Mouse (Mus musculus) layer of hippocampus, adult 9-10 months (tissue): ENCODE data around the gene Atxn2.
A peak's percentile ranks its signal among the peaks of the same experiment; 100 is the strongest.
"Not testable (repeated sequence)": the region's sequence is repeated elsewhere in the genome, so short reads cannot be mapped to it uniquely, and the experiment has no call there.

Experiments
- DNase-seq: peaks from one replicate; pipeline ENCODE4 v3.0.0; 2022; ENCODE audit warnings: low spot score

Atxn2 gene

DNA sequence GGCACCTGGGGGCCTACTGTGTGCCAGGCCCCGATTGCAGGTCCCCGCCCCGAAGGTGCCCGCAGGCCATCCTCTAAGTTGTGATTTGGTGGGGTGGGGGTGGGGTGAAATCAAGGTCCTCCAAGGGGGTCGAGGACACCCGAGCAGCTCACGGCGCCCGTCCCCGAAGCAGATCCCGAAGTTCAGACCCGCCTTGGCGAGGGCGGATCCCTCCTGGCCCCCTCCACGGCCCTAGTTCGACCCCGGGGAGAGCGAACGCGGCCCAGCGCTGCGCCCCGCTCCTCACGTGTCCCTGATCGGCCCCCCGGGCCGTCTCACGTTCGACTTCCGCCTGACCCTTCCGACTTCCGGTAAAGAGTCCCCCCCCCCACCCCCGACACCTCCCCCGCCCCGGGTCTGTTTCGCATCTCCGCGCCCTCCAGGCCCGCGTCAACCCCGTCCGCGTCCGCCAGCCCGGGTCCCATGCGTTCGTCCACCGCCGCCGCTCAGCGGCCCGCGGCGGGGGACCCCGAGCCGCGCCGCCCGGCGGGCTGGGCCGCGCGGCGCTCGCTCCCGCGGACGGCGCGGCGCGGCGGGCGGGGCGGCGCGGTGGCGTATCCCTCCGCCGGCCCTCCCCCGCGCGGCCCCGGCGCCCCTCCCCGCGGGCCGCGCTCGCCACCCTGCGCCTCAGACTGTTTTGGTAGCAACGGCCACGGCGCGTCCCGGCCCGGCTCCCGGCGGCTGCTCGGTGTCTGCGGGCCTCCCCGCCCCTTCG lies at the start of gene Atxn2:
Atxn2 (plus strand) TSS at position 164 of the 754 bp plus-strand sequence.
- peak; percentile 44 for DNase-seq

DNA sequence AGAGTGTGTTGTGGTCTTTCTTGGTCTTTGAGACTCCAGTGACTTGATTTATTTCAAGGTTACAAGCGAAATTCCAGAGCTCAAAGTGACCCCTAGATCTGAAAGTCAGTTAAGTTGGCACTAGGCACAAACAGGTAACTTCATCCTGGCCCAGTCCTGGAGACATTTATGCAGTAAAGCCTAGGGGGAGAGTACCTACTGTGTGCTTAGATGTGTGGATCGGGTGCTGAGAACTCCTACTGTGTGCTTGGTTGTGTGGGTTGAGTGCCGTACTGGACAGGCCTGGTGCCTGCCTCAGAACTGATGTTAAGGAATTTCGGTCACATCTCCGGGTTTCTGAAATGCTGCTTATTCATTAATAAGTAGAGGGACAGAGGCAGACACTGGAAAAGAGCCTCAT lies 49.6 kb upstream of the Atxn2 start:
- DNase-seq, result no peak

DNA sequence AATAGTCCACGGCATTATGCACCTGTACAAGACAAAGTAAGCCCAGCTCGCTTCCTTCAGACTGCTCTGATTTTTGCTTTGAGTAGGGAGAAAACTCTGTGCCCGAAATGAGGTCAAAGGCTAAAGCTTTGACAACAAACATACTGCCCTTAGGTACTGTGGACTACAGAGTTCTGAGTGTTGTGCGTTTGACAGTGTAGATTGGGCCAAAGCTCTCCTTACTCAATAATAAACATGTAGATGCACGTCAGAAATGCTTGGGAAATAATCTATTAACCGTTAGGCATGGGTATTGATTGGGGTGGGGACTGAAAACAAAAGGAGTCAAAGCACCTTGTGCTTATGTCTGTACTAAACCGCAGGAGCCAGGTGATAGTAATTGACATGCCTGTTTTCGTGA lies 47.7 kb upstream of the Atxn2 start:
- DNase-seq, result no peak

DNA sequence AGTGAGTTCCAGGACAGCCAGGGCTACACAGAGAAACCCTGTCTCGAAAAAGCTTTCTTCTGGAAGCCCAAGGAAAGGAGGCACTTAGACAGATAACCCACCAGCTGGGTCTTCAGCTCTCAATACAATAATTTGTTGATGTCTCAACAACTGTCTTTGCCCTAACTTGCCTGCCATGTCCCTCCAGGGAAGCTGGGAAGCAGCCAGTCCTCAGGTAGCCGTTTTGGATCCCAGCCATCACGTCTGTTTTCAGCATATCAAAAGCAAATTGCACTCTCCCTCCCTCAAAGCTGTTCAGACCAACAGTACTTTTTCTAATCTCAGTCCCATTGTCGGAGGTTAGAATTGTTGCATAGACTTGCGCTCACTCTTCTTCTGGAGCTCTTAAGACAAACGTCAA lies 47.1 kb upstream of the Atxn2 start:
- no peak for DNase-seq

DNA sequence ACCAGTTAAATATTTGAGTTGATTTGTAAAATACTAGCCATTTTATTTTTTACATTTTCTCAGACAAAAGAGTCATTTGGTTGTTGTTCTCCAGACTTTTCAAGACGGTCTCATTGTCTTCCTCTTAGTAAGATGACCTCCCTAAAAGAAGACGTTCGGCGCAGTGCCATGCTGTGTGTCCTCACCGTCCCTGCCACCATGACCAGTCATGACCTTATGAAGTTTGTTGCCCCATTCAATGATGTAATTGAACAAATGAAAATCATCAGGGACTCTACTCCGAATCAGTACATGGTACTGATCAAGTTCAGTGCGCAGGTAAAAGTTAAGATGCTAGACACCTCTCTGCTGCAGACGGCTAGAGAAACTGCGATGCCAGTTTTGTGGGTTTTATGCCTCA lies 46.2 kb upstream of the Atxn2 start:
- DNase-seq, result no peak

DNA sequence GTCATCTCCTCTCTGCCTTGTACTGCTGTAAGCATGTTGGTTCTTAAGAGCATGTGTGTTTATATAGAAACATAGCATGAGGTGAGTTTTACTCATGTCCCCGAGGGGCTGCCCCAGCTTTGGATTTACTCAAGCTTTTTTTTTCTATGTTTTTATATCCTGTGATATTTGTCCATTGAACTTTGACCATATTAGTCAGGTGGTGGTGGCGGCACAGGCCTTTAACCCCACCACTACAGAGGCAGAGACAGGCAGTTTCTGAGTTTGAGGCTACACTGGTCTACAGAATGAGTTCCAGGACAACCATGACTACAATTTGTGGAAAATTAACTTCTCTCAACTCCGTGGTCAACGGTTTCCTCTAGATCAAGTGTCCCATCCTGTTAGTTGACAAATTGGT lies 44.1 kb upstream of the Atxn2 start:
- DNase-seq, result no peak

DNA sequence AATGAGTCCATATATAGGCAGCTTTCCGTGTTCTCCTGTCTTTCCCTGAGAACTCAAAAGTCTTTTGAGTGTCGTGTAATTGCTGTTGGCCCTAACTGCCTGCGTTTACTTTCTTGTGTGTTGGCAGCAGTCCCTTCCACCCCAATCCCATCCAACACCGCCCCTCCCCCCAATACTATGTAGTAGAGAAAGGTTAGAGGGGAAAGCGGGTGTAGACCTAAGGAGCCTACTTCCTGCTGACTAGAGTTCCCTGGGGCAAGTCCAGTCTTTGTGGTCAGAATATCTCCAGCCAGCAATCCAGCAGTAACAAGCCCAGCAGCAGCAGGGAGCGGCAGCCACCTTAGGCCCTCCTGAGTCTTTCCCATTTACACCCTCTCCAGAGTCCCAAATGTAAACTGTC lies 42.7 kb upstream of the Atxn2 start:
- no peak for DNase-seq

DNA sequence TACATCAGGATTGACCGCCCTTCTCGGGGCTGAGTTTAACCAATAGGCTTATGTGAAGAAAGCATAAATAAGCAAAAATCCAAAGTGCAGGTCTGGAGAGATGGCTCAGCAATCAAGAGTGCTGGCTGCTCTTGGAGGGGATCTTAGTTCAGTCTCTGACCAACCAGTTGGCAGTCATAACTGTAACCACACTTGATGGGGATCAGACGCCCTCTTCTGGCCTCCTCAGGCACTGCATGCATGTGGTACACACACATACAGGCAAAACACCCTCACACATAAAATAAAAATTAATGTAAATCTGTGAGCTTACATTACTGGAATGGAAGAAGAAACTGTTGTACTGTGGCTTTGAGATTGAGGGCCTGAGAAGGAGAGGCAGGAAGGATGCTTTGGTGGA lies 40.7 kb upstream of the Atxn2 start:
- no peak for DNase-seq

DNA sequence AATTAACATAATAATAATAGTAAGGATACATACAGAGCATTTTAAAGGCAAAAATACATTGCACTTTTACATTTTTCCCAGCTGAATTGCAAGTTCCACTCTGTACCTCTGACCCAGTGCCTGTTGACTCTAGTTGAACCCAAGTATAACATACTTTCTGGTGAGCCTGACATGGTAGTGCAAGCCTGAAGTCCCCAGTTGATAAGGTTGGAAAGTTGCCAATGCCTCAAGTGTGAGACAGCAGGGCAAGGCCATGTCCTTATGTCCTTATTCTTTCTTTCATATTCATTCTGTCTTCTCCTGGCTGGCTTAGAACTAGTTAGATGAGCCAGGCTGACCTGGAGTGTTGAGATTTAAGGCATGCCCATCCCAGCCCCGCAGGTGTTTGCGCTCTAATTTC lies 28.9 kb upstream of the Atxn2 start:
- no peak for DNase-seq

DNA sequence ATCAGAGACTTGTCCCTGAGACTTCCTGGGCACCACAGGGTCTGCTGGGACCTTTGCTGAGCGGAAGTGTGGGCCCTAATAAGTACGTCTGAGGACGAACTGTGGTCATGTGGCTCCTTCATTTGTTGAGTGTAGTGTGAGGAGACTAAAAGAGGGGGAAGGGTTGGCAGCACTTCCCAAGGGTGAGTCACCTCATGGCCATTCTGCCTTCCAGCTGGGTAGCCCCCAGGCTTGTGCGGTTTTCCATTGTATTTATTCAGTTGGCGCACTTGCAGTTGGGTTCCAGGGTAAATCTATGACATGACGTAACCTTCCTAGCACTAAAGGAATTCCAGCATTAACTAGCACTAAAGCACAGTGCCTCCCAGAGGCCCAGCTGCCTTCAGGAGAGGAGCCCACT lies 25.6 kb upstream of the Atxn2 start:
- DNase-seq, result no peak

DNA sequence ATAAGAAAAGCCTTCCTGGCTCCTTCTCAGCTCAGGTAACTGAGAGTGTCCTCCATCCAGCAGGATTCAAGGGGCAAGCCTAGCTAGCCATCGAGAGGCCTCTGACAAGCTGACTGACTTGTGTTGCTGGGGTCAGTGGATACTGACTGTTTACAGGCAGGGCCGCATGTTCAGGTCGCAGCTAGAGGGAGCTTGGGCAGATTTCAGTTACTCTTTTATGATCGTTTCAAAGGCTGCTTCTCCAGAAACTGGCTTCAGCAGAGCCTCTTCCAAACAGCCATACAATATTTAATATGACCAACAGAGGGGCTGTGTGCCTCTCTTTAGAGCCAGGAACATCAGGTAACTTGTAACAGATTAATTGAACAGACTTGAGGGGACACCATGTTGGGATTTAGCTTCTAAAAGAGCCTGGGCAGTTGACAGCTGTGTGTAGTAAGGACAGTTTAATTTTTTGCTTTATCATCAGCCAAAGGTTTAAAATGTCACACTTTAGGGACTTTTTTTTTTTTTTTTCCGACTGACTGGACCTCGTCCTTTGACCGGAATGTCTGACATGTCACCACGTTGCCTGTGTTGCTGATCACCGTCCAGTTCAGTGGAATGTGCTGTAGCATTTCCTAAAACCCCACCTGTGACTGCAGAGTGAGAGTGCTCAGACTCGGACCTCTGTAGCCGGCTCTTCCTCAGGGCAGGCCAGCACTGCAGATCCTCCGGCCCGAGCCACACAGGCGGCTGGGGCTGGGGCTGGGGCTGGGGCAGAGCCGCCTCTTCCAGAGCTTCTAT lies 24.8 kb upstream of the Atxn2 start:
- no peak for DNase-seq

DNA sequence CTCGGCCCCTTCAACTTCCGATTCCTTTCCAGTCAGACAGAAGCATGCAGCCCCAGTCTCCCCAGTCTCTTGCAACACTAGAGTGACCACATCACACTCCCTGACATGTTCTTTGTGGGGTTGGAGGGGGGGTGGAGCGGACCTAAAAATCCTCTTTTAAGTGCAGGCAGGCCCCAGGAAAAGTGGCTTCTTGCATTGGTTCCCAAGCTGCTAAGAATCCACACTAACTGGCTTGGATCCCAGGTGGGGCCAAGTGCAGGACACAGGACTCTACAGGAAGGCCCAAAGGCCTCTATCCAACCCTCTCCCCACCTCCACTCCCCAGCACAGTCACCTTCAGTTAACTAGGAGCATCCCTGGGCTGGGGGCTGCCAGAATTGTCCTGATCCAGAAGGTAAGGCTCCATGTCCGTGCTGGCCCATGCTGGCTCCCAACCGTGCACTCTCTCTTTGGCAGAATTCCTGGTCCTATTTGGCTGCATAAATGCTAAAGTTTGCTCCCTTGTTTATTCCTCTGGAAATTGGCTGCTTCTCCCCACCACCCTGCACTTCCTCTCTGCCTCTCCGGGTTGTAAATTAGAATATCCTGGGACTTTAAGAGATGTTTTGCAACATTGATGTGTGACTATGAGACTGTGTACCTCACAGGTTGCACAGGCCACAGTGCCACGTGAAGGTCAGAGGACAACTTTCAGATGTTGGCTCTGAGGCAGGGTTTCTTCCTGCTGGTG lies 20.5 kb upstream of the Atxn2 start:
- DNase-seq, result no peak

DNA sequence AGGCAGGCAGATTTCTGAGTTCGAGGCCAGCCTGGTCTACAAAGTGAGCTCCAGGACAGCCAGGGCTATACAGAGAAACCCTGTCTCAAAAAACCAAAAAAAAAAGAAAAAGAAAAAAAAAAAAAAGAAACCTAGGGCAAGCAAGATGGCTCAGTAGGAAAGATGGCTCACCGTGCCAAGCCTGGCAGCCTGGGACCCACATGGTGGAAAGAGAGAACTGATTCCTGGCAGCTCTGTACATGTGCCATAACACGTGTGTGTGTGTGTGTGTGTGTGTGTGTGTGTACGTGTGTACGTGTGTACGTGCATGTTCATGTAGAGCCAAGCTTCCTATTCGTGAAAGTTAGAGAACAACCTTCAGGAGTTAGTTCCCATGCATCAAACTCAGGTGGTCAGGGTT lies 19.7 kb upstream of the Atxn2 start:
- DNase-seq, result not testable (repeated sequence)

DNA sequence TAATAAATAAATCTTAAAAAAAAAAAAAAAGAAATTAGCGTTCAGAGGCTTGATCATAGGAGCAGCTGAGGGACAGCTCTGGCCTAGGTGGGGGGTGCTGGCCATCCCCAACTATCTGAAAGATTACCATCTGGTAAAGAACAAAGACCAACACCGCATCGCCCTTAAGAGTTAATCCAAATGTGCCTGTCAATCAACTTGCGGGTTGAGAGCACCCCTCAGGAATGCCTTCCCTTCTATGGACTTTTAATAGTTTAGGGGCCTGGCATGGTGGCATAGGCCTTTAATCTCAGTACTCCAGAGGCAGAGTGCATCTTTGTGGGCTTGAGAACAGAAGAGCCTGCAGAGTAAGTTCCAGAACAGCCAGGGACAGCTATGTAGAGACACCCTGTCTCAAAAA lies 18.2 kb upstream of the Atxn2 start:
- no peak for DNase-seq

DNA sequence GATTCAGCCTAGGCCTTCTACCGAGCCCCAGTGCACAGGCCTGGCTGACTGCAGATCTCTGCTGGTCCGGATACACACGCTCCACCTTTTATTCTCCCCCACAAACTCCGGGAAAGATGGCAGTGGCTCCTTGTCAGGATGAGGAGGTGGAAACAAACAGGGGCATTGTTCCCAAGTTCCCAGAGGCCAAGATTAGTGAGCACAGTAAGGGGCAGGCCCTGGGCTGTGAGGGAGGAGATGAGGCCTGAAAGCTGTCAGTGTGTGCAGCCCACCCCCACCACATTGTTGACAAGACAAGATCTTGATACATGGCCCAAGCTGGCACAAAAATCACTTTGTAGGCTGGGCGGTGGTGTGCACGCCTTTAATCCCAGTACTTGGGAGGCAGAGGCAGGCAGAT lies 14.4 kb upstream of the Atxn2 start:
- no peak for DNase-seq

DNA sequence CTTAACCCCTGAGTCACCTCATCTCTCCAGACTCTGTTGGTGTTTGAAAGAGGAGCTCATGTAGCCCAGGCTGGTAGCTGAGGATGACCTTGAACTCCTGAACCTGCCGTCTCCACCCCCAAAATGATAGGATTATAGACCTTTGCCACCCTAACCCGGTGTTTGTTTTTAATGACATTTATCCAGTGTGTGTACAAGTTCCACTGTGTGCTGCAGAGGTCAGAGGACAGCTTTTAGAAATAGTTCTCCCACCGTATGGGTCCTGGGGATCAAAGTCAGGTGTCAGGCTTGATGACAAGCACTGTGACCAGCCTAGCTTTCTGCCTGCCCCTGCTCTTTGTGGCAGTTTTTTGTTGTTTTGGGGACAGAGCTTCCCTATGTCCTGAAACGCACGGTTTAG lies 11.2 kb upstream of the Atxn2 start:
- DNase-seq, result no peak

DNA sequence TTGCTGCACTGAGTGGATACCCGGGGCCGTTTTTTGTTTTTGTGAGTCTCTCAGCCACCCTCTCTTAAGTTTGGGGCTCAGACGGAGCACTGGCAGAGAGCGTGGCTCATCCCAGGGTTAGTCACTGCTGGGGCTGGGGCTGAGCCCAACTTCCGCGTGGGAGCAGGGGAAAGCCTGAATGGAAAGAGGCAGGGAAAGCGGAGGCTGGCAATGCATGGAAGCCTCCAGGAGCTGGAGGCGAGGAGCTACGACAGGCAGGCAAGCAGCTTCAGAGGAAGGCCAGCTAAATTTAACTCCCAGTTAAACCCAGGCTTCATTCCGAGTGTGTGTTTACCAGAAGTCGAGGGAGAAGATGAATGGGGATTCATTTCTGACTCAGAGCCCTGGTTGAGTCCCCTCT lies 10.6 kb upstream of the Atxn2 start:
- DNase-seq, result no peak

DNA sequence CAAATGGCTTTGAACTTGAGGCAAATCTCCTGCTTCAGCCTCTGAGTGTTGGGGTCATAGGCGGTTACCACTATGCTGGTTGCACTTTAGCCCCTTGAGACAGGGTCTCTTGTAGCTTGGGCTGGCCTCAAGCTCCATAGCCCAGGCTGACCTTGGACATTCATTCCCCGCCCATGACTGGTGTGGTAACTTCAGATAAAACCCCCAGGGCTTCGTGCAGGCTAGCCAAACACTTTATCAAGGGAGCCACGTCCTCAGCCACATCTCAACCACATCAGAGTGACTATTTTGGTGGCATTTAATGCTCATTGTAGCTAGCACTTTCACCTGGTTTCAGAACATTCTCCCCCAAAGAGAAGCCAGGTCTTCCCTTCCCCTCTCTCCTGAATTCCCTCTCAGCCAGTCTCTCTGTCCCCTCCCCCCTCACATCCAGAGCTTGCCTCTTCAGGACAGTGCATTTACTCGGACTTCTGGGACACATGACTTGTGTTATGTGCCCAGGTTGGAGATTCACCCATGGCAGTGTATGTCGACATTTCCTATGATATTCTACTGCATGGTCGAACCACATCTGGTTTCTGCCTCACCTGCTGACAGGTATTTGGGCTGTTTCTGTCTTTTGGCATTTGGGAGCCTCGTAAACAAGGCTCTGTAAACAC lies 9.9 kb upstream of the Atxn2 start:
- DNase-seq, result no peak

DNA sequence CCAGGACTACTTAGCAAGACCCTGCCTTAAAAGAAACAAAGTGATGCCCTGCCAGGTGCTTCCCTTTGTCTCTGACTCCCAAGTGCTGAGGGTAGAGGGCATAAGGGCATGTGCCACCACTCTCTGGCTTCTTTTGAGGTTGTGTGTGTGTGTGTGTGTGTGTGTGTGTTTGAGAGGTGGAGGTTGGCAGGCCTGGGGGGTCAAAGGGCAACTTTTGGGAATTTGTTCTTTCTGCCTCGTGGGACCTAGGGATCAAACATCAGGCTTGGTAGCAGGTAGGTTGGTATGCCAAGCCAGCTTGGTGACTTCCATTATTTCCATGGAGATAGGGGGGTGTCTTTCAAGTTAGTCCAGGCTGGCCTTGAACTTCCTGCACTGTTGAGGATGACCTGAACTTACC lies 7.8 kb upstream of the Atxn2 start:
- no peak for DNase-seq

DNA sequence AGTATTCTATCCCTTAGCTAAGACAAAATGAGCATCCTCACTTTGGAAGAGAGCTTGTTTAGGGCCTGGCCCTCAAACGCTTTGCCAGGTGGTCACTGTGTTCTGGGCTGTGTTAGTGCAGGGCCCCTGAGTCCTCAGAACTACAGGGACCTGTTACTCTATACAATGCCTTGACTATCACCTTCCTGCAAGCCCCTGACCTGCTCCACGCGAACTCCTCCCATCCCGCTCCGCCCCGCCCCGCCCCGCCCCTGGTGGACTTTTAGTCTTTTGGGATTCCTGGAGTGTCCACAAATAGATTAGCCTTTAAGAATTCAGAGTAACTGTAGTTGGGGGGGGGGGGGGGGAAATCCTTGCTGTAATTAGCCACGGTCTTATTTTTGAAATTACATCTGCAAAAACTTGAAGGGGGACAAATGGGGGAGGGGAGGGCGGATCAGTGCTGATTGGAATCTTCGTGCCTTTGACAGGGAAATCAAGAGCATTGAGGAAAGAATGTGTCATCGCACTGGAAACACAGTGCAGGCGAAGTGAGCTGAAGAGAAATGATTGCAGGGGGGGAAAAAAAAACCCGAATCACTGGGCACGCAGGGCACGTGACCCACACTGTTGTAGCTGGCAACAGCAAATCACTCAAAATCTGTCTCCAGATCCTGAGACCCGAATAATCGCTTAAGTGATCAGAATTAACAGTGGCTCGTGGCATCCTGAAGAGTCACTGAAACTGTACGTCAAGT lies 6.5 kb upstream of the Atxn2 start:
- DNase-seq, result no peak

DNA sequence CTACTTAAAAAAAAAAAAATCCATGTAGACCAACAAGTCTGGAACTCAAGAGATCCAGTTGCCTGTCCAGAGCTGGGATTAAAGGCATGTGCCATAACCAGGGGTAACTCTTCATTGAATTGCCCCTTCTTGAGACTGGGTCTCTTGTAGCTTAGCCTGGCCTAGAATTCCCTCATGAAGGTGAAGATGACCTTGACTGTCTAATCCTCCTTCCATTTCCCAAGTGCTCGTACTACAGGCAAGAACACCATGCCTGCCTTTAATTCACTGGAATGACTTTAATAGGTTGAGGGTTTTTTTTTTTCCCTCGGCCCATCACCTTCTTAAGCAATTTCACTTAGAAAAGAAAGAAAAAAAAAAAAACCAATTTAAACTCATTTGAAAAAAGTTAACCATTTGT lies 735 bp upstream of the Atxn2 start:
- DNase-seq, result no peak

DNA sequence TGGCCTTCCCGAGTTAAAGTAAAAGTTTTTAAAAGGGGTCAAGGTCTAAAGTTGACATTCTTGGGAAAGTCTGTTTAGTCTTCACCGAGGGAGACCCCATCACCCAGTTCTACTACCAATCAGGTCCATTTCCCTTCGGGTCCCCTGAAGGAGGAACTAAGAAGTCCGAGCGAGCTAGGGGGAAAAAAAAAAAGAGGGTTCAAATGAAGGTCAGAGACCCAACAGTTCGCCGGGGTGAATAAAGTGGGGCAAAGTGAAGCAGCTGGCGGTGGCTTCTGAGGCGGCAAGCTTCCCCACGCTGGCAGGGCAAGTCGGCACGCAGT lies 325 bp upstream of the Atxn2 start:
- DNase-seq, result no peak
